Mouse (Mus musculus): Measurements from ENCODE around the gene P4ha1.

DNA sequence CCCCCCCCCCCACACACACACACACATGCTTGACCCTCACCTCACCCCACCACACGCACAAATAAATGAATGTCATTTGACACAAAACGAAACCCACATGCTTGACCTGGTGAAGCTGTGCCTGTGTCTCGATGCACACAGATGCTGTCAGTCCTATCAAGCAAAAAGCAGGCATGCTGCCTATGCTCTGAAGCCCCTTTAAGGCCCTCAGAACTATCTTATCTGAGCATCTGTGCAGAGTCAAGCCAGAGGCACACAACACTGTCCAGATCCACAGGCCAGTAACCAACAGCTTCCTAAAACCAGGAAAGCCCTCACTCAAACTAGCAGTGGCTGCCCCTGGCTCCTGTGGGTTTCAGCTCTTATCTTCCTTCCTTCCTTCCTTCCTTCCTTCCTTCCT lies 35.4 kb upstream of the P4ha1 start:
- TF ChIP-seq POLR2A (IDR thresholded peaks at IDR 0.05; ENCODE audit: low read depth, low read length) (no peak), CTCF (IDR thresholded peaks at IDR 0.05; ENCODE audit: extremely low read depth, insufficient read depth, insufficient read length, insufficient replicate concordance) (no peak)

All from spleen, adult 2 months (tissue).